Mouse (Mus musculus): ENCODE measurements at regions not wholly inside any gene's neighbourhood (a gene's known extent, or its start where the extent isn't known, plus 50 kb on each side); places are given as distances from the start of the nearest gene placed in this dataset.

- H3K36me3 ChIP-seq (ENCODE audit: insufficient read depth, low read length) = no peaks in the 10 kb centered on the region
- H3K9me3 ChIP-seq (ENCODE audit: low read length) = no peaks in the 10 kb centered on the region
- H3K4me3 ChIP-seq (ENCODE audit: low read depth, low read length) = no peak overlapping the region
- no peaks in the 10 kb centered on the region for H3K4me1 ChIP-seq (ENCODE audit: insufficient read depth, low read depth, low read length)
- DNase-seq (ENCODE audit: low spot score) (no peak), ATAC-seq (no peak)
- TF ChIP-seq EP300 (IDR thresholded peaks at IDR 0.05) (no peak), CTCF (IDR thresholded peaks at IDR 0.05) (no peak)
- no peak overlapping the region for H3K4me2 ChIP-seq (replicated peaks; ENCODE audit: low read depth, low read length)
- 70% methylated on average over 4 of the region's 4 CpGs for WGBS
- no peak overlapping the region for H3K9ac ChIP-seq (replicated peaks; ENCODE audit: low read depth)
- no peaks in the 10 kb centered on the region for H3K27me3 ChIP-seq (replicated peaks; ENCODE audit: insufficient read depth, low read length)
- no peak overlapping the region for H3K27ac ChIP-seq (ENCODE audit: low read length)
Observed at GRCm38 (mm10) chr13:78324443-78325206, 125.1 kb upstream of the Nr2f1 start.

- no peak overlapping the region for H3K4me2 ChIP-seq (replicated peaks; ENCODE audit: low read depth, low read length)
- no peak for ATAC-seq
- H3K27ac ChIP-seq (ENCODE audit: low read length) = no peak overlapping the region
- H3K9me3 ChIP-seq (ENCODE audit: low read length) = no peaks in the 10 kb centered on the region
- no peak for TF ChIP-seq CTCF (IDR thresholded peaks at IDR 0.05)
- TF ChIP-seq EP300 (IDR thresholded peaks at IDR 0.05) = no peak
- H3K36me3 ChIP-seq (ENCODE audit: insufficient read depth, low read length) = no peaks in the 10 kb centered on the region
- no peak overlapping the region for H3K9ac ChIP-seq (replicated peaks; ENCODE audit: low read depth)
- no peak overlapping the region for H3K4me3 ChIP-seq (ENCODE audit: low read depth, low read length)
- WGBS = 66% methylated on average over 1 of the region's 1 CpGs
- no peaks in the 10 kb centered on the region for H3K27me3 ChIP-seq (replicated peaks; ENCODE audit: insufficient read depth, low read length)
- DNase-seq (ENCODE audit: low spot score) = no peak
- H3K4me1 ChIP-seq (ENCODE audit: insufficient read depth, low read depth, low read length) = no peaks in the 10 kb centered on the region
Observed at GRCm38 (mm10) chr13:78323183-78323582, 123.6 kb upstream of the Nr2f1 start.

- WGBS = 92% methylated on average over 2 of the region's 2 CpGs
- no peaks in the 10 kb centered on the region for H3K9me3 ChIP-seq (ENCODE audit: low read length)
- H3K27me3 ChIP-seq (replicated peaks; ENCODE audit: insufficient read depth, low read length) = no peaks in the 10 kb centered on the region
- H3K4me2 ChIP-seq (replicated peaks; ENCODE audit: low read depth, low read length) = no peak overlapping the region
- no peaks in the 10 kb centered on the region for H3K36me3 ChIP-seq (ENCODE audit: insufficient read depth, low read length)
- no peak overlapping the region for H3K4me3 ChIP-seq (ENCODE audit: low read depth, low read length)
- no peak overlapping the region for H3K27ac ChIP-seq (ENCODE audit: low read length)
- H3K9ac ChIP-seq (replicated peaks; ENCODE audit: low read depth) = no peak overlapping the region
- ATAC-seq = no peak
- TF ChIP-seq EP300 (IDR thresholded peaks at IDR 0.05) = no peak
- no peak for TF ChIP-seq CTCF (IDR thresholded peaks at IDR 0.05)
- DNase-seq (ENCODE audit: low spot score) = no peak
- no peaks in the 10 kb centered on the region for H3K4me1 ChIP-seq (ENCODE audit: insufficient read depth, low read depth, low read length)
Observed at GRCm38 (mm10) chr13:78318434-78318833, 118.9 kb upstream of the Nr2f1 start.

- ATAC-seq = no peak
- no peak for TF ChIP-seq CTCF (IDR thresholded peaks at IDR 0.05)
- no peak for TF ChIP-seq EP300 (IDR thresholded peaks at IDR 0.05)
- no peaks in the 10 kb centered on the region for H3K36me3 ChIP-seq (ENCODE audit: insufficient read depth, low read length)
Observed at GRCm38 (mm10) chr13:78310837-78311236, 111.3 kb upstream of the Nr2f1 start.

More at GRCm38 (mm10) chr13:78310837-78311236, 111.3 kb upstream of the Nr2f1 start:
- no peak for DNase-seq (ENCODE audit: low spot score)
- Histone ChIP-seq H3K9me3 (ENCODE audit: low read length) (no peaks in the 10 kb centered on the region), H3K4me1 (ENCODE audit: insufficient read depth, low read depth, low read length) (no peaks in the 10 kb centered on the region), H3K4me3 (ENCODE audit: low read depth, low read length) (no peak overlapping the region), H3K27me3 (replicated peaks; ENCODE audit: insufficient read depth, low read length) (no peaks in the 10 kb centered on the region), H3K9ac (replicated peaks; ENCODE audit: low read depth) (no peak overlapping the region), H3K4me2 (replicated peaks; ENCODE audit: low read depth, low read length) (no peak overlapping the region), H3K27ac (ENCODE audit: low read length) (no peak overlapping the region)
- 4% methylated on average over 3 of the region's 3 CpGs for WGBS
